Mouse (Mus musculus) thymus, postnatal 4 days (tissue): Measurements from ENCODE around the gene Gm4450.
A peak's percentile ranks its signal among the peaks of the same experiment; 100 is the strongest.
"Not testable (repeated sequence)": the region's sequence is repeated elsewhere in the genome, so short reads cannot be mapped to it uniquely, and the experiment has no call there.

Experiments used
- DNase-seq: peaks from one replicate; pipeline ENCODE4 v3.0.0; 2021

The Gm4450 gene

DNA sequence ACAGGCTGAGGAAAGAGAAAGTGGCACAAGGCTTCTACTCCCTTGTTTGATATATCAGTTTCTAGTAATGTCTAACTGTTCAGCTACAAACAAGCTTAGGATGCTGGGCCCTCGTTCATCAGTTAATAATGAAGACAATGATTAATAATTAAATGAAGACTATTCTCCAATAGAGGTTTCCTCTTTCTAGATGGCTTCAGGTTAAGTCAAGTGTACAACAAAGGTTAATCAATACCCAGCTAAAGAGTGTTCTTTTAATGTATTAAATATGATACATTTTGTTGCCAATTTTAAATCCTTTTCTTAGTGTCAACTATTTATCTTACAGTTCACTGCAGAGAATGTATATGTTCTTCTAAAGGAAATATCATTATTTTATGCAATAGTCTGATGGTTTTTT is at the start of gene Gm4450:
Gene Gm4450 (minus strand): TSS at position 101 of the 400 bp plus-strand sequence.
- not testable (repeated sequence) for DNase-seq

DNA sequence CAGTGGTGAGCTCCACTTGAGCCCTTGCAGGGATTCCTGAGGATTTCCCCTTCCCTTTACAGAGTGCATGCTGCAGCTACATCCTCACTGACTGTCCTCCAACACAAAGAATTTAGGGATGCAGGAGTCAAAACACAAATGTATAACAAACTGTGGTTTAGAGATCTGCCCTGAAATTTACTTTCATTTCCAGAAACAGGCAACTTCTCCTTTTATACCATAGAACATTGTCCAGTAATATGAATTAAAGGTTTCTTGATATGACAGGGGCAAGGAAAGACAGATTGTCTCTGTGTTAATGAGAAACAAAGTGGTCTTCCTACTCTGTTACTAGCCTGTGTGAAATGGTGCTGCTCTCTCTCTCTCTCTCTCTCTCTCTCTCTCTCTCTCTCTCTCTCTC is 40.5 kb upstream of the Gm4450 start:
- DNase-seq, result not testable (repeated sequence)

DNA sequence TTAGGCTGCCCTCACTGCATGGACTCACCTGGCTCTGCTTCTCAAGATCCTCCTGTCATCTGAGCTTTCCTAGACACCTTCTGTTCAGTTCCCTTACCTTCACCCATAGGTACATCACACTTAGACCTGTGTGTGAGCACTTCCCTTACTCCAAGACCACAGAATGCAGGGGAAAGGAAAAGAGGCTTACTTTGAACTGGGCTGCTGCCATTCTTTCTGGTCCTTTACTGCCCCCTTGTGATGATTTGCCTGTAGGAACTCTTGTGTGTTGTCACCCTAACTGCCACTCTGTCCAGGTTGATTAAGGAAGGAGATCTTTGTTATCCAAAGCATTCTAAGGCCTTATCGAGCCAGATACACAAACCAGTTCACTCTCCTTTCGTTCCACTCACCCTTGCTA is 39.8 kb upstream of the Gm4450 start:
- DNase-seq, result not testable (repeated sequence)

DNA sequence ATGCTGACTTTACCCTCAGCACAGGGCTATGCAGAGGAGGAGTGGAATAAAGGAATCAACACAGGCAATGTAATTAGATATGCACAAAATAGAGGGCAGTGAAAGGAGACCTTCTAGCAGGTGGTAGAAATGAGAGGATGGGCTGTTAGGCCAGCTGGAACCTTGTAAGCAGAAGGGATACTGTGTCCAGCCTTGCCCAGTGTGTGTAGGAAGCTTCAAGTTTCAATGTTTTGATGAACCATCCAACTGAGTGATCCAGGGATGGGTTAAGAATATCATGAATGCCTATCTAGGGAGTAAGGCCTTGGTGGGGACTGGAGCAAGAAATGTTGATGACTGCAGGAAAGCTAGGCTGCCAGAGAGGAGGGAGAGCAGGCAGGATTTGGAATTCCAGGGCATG is 38.1 kb upstream of the Gm4450 start:
- not testable (repeated sequence) for DNase-seq

DNA sequence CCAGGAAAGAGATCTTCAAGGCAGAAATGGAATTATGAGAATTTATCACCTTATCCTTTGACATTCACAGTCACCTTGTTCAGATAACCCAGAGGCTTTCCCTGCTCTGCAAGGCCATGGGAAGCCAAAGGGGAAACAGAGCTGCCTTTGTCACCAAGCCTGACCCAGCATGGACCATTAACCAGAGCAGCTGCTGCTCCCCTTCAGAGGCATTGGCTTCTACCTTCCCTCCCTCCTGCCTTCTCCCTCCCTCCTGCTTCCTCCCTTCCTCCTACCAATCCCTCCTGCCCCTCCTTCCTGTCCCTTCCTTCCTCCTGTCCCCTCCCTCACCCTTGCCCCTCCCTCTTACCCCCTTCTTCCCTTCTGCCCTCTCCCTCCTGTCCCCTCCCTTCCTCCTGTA is 37.3 kb upstream of the Gm4450 start:
- DNase-seq, result not testable (repeated sequence)

DNA sequence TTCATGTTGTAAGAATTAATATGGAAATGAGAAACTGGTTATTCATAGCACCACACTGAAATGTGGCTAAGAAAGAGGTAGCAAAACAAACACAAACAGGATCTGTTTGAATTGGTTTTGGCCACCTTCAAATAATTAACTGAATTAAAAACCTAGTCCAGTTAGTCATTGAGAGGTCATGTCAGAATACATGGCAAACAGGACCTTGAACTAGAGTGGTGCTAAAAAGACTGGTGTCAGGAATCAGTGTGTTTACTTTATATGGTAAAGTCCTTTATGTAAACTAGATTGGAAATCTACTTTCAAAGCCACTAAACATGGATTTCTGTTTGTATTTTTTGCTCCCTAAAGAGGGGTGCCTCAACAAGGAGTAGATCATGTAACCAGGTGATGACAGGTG is 14.6 kb upstream of the Gm4450 start:
- DNase-seq, result not testable (repeated sequence)

DNA sequence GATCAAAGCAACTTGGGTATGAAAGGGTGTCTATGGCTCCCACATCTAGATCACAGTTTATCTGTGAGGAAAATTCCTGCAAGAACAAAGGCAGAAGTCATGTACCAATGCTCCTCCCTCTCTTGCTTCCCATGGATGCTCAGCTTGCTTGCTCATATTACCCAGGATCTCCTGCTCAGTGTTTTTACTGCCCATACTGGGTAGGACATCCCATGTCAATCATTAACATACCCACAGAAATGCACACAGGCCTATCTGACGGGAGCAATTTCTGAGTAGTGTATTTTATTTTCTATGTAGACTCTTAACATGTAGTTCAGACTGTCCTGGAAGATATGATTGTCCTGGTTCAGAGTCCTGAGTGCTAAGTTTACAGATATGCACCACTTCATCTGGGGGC is 14.1 kb upstream of the Gm4450 start:
- DNase-seq, result not testable (repeated sequence)

DNA sequence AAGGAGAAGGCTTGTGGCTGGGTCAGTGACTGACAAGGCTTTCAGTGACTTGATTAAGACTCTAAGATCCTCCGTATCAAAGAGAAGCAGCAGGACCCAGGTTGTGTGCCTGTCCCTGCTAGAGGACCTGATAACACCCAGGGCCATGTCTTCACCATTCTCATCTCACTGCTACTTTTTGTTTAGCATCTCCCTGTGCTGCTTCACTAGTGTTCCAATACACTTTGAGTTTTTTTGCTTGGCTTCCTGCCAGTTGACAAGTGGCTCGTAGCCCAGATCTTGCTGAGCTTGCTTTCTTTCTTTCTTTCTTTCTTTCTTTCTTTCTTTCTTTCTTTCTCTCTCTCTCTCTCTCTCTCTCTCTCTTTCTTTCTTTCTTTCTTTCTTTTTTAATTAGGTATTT is 12.4 kb upstream of the Gm4450 start:
- not testable (repeated sequence) for DNase-seq

DNA sequence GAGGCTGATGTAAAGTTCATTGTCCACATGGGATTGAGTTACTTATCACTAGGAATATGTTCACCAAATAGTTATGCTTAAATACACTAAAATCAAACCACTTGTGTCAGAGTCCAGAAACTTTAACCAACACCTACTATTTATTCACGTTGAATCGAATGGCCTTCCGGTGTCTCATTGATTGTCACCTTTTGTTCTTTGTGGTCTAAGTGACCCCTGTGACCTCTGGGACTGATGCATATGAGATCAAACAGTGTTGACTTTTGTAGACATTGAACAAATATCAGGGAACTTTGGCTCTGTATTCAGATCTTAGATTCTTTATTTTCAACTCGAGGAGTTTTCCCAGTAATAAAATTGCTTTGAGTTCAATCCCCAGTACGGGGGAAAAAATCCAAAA is 3.1 kb downstream of the Gm4450 start:
- DNase-seq, result not testable (repeated sequence)

DNA sequence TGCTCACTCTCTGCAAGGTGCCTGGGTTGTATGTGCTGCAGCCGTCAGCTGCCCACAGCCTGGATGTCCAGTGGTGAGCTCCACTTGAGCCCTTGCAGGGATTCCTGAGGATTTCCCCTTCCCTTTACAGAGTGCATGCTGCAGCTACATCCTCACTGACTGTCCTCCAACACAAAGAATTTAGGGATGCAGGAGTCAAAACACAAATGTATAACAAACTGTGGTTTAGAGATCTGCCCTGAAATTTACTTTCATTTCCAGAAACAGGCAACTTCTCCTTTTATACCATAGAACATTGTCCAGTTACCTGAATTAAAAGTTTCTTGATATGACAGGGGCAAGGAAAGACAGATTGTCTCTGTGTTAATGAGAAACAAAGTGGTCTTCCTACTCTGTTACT is 13.0 kb downstream of the Gm4450 start:
- not testable (repeated sequence) for DNase-seq

DNA sequence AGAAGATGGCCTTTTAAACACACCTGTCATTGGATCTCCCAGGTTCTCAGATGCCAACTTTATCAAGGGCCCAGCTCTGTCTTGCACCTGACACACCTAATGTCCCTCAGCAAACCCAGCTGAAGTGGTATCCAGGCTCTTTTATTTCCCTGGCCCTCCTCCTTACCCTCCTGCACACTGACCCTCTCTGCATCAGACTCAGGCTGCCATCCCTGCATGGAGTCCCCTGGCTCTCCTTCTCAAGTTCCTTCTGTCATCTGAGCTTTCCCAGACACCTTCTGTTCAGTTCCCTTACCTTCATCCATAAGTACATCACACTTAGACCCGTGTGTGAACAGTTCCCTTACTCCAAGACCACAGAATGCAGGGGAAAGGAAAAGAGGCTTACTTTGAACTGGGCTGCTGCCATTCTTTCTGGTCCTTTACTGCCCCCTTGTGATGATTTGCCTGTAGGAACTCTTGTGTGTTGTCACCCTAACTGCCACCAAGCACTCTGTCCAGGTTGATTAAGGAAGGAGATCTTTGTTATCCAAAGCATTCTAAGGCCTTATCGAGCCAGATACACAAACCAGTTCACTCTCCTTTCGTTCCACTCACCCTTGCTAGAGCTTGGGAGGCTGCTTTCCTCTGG is 13.7 kb downstream of the Gm4450 start:
- not testable (repeated sequence) for DNase-seq

DNA sequence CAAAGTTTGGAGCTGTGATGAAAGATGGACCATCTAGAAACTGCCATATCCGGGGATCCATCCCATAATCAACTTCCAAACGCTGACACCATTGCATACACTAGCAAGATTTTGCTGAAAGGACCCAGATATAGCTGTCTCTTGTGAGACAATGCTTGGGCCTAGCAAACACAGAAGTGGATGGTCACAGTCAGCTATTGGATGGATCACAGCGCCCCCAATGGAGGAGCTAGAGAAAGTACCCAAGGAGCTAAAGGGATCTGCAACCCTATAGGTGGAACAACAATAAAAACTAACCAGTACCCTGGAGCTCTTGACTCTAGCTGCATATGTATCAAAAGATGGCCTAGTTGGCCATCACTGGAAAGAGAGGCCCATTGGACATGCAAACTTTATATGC is 14.7 kb downstream of the Gm4450 start:
- DNase-seq, result not testable (repeated sequence)

DNA sequence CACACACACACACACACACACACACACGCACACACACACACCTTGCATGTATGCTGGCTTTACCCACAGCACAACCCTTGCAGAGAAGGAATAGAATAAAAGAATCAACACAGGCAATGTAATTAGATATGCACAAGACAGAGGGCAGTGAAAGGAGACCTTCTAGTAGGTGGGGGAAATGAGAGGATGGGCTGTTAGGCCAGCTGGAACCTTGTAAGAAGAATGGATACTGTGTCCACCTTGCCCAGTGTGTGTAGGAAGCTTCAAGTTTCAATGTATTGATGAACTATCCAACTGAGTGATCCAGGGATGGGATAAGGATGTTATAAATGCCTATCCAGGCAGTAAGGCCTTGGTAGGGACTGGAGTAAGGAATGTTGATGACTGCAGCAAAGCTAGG is 21.9 kb downstream of the Gm4450 start:
- no peak for DNase-seq

DNA sequence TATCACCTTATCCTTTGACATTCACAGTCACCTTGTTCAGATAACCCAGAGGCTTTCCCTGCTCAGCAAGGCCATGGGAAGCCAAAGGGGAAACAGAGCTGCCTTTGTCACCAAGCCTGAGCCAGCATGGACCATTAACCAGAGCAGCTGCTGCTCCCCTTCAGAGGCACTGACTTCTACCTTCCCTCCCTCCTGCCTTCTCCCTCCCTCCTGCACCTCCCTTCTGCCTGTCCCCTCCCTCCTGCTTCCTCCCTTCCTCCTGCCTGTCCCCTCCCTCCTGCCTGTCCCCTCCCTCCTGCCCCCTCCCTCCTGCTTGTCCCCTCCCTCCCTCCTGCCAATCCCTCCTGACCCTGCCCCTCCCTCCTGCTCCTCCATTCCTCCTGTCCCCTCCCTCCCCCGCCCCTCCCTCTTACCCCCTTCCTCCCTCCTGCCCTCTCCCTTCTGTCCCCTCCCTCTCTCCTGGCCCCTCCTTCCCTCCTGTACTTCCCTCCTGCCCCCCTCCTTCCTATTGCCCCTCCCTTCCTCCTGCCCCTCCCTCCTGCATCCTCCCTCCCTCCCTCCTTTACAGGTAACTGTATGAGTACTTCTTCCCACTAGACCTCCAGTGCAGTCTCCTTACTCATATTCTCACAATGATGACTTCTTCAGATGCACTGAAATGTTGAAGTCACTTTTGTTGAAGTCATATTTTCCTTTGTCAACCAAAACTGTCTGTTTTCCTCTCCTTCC is 22.7 kb downstream of the Gm4450 start:
- no peak for DNase-seq

DNA sequence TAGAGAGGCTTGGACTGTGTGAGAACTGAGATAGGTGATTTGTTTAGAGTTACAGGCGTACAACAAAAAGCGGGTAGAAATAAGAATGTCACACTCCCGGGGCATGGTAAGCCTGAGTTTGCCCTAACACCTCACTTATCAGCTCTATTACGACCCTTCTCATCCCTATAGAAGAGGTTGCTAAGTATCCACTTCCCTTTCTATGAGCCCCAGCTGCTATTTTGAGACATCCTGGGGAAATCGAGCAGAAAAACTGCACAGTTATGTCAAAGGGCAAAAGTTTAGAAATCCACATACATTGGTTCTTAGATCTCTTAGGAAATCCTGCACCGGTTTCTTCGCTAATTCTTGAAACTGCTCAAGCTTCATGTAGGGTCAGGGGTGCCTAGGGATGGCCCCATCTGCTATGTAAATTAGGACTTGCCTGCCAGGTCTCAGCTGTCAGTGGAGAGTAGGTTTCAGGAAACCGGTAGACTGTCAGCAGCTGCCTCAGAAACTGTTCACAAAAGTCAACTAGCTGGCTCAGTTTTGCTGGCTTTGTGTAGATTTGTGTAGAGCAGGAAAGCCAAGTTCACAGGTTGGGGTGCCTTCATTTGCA is 27.9 kb downstream of the Gm4450 start:
- DNase-seq, result no peak

DNA sequence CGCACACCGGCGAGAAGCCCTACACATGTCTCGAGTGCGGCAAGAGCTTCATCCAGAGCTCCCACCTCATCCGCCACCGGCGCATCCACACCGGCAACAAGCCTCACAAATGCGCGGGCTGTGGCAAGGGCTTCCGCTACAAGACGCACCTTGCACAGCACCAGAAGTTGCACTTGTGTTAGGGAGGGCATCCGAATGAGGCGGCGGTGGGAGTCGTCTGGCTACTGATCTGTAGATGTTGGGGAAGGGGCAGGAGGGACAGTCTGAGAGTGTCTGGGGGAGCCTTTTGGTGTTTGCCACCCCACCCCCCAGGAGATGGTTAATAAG is 28.5 kb downstream of the Gm4450 start:
- DNase-seq, result peak; percentile 64

DNA sequence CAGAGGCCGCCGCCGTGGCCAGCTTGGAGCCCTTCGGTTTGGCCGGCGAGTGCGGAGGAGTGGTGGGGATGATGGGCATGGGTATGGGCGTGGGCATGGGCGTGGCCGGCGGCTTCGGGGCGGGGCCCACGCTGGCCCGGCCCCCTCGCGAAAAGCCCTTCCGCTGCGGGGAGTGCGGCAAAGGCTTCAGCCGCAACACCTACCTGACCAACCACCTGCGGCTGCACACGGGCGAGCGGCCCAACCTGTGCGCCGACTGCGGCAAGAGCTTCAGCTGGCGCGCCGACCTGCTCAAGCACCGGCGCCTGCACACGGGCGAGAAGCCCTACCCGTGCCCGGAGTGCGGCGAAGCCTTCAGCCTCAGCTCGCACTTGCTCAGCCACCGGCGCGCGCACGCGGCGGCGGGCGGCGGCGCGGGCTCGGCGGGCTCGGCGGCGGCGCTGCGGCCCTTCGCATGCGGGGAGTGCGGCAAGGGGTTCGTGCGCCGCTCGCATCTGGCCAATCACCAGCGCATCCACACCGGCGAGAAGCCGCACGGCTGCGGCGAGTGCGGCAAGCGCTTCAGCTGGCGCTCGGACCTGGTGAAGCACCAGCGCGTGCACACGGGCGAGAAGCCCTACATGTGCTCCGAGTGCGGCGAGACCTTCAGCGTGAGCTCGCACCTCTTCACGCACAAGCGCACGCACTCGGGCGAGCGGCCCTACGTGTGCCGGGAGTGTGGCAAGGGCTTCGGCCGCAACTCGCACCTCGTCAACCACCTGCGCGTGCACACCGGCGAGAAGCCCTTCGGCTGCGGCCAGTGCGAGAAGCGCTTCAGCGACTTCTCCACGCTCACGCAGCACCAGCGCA is 29.1 kb downstream of the Gm4450 start:
- DNase-seq, result peak; percentile 71

DNA sequence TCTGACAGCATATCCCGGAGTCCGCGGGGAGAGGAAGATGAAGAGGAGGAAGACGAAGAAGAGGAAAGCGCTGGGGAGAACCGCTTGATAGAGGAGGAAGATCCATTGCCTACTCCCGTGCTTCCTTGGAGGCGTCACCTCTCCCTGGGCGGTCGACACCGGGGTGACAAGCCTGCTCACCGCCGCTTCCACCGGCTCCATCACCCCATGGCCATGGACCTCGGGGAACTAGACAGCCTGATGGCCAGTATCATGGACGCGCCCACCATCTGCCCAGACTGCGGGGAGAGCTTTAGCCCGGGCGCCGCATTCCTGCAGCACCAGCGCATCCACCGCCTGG is 29.7 kb downstream of the Gm4450 start:
- no peak for DNase-seq

DNA sequence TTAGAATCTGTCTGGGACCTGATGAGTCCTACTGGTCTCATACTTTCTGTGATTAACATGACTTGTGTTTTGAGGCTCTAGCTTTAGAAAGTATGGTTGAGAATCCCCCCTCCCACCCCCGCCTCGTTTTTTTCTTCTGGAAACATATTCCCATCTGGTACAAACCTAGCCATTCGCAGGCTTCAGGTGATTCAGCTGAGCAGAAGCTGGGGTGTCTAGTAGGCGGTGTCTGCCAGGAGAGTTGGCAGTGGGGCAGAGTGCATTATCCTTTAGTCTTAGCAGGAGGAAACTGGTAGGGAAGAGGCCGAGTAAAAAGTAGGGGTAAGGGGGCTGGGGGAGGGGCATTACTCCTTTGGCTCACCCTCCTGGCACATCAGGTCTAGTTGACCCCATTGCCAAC is 30.2 kb downstream of the Gm4450 start:
- DNase-seq, result no peak

DNA sequence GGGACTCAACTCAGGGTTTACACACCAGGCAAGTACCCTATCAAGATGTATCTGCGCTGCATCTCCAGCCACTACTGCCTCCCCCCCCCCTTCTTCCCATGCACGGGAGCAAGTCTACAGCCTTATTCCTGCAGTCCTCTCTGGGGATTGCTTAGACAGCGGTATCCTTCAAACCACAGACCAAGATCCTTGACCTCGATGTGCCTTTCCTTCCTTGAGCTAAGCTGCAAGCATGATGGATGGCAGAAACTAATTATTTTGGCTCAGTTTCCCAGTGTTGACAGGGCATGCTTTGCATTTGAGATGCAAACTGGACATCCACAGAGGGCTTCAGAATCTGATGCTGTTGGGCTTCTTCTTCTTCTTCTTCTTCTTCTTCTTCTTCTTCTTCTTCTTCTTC is 34.0 kb downstream of the Gm4450 start:
- DNase-seq, result no peak

DNA sequence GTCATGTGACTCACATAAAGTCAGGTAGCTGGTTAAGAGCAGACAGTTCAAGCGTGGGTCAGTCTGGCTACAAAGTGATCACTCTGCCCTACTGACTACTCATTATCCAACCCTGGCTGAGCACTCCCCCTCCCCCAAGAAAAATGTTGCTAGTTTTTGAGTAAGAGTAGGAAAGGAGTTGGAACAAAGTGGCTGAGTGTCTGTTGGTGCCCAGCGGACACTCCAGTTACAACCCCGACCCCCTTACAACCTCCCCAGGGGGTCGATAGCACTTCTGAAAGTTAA is 37.2 kb downstream of the Gm4450 start:
- no peak for DNase-seq

DNA sequence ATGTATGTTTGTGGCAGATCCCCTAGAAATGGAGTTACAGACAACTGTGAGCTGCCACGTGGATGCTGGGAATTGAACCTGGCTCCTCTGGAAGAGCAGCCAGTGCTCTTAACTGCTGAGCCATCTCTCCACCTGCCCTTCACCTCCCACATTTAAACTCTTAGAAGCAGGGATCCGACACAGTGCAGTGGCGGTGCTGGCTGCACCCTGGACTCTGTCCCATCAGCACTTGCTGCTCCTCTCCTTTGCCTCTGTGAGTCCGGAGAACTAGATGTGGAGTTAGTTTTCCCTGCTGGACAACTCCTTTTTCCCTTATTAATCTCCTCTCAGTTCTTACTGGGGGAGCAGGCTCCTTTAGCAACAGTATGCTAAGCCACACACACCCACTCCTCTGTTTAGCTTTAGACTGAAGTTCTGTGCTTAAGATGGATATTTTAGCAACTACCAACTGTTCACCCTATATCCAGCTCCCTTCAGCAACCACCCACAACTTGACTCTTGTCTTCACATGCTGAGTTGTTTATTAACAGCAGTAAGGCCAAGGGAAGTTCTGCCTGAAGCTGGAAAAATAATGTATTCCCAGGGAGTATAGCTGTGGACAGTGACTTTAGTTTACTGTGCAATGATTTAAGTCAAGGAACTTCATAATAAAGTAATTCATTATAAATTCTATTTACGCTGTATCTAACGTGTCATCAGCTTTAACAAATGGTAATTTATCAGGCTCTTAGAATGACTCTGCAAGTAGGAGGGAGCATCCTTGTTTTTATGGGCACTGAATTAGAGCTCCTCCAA is 37.7 kb downstream of the Gm4450 start:
- DNase-seq, result no peak

DNA sequence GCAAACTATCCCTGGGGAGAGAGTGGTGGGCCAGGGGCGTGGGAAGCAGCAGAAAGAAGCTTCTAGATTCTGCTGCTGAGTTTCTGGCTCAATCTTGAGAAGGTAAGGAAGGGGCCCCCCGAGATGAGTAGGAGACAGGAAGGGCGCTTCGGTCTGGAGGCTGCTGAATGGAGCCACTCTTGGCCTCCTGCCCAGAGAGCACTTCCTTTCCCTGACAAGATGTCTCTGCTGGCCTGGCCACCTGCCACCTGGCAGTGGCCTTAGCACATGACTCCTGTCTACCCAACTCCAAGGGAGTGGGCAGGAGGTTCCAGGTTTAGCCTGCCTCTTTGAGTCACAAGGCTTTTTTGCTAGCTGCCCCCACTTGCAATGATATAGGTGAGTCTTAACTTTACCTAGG is 39.6 kb downstream of the Gm4450 start:
- DNase-seq, result peak; percentile 21
